Mouse (Mus musculus) hindlimb bud, embryonic 11.5 days (tissue): ENCODE measurements around the gene Rfx3.

ENCODE experiments used
- DNase-seq: peaks from one replicate; pipeline ENCODE4 v3.0.0-alpha.2; 2012; ENCODE audit warnings: low read depth, low spot score; ENCODE audit errors: extremely low spot score

Rfx3 gene

GRCm38 (mm10) chr19:28010471-28011395 is at the start of gene Rfx3:
Gene Rfx3 (minus strand): TSS chr19:28011166.
- DNase-seq, result no peak

- no peak for DNase-seq
Measured at GRCm38 (mm10) chr19:28052058-28052457, 41.1 kb upstream of the Rfx3 start.

- no peak for DNase-seq
Measured at GRCm38 (mm10) chr19:28051571-28051970, 40.6 kb upstream of the Rfx3 start.

GRCm38 (mm10) chr19:28049280-28049679 is 38.3 kb upstream of the Rfx3 start:
- no peak for DNase-seq

- no peak for DNase-seq
Measured at GRCm38 (mm10) chr19:28046806-28047205, 35.8 kb upstream of the Rfx3 start.

- no peak for DNase-seq
Measured at GRCm38 (mm10) chr19:28044950-28045349, 34.0 kb upstream of the Rfx3 start.

- no peak for DNase-seq
Measured at GRCm38 (mm10) chr19:28011718-28012499, 943 bp upstream of the Rfx3 start.

GRCm38 (mm10) chr19:28011396-28011717 is 391 bp upstream of the Rfx3 start:
- DNase-seq, result peak; percentile 80

GRCm38 (mm10) chr19:28009587-28010281 is 1.2 kb downstream of the Rfx3 start:
- no peak for DNase-seq

GRCm38 (mm10) chr19:28004190-28004589 is 6.8 kb downstream of the Rfx3 start:
- no peak for DNase-seq

GRCm38 (mm10) chr19:28003474-28003873 is 7.5 kb downstream of the Rfx3 start:
- DNase-seq, result no peak

GRCm38 (mm10) chr19:28002708-28003107 is 8.3 kb downstream of the Rfx3 start:
- DNase-seq, result no peak

GRCm38 (mm10) chr19:27992800-27993199 is 18.2 kb downstream of the Rfx3 start:
- DNase-seq, result no peak

- DNase-seq, result no peak
Measured at GRCm38 (mm10) chr19:27988746-27989145, 22.2 kb downstream of the Rfx3 start.

GRCm38 (mm10) chr19:27967590-27967989 is 43.4 kb downstream of the Rfx3 start:
- DNase-seq, result no peak

GRCm38 (mm10) chr19:27961271-27961670 is 49.7 kb downstream of the Rfx3 start:
- DNase-seq, result no peak

GRCm38 (mm10) chr19:27935453-27935852 is 75.5 kb downstream of the Rfx3 start:
- DNase-seq, result no peak

GRCm38 (mm10) chr19:27931136-27931535 is 79.8 kb downstream of the Rfx3 start:
- no peak for DNase-seq

GRCm38 (mm10) chr19:27926378-27926777 is 84.6 kb downstream of the Rfx3 start:
- DNase-seq, result no peak

- DNase-seq, result no peak
Measured at GRCm38 (mm10) chr19:27919040-27919439, 91.9 kb downstream of the Rfx3 start.

GRCm38 (mm10) chr19:27916446-27916845 is 94.5 kb downstream of the Rfx3 start:
- DNase-seq, result no peak
